Mouse (Mus musculus) midbrain, embryonic 15.5 days (tissue): ENCODE measurements around the gene Dpysl4. TPM values are rescaled to one million over a fixed set of nuclear protein-coding genes. Genes with fewer than 3 reads are reported as not detected.

ENCODE experiments used
- ATAC-seq: fragments of 200-750 bp; cut with Nextera tagmentation; replicated peaks from 2 replicates; pipeline ENCODE4 v1.8.0; 2017; ENCODE audit warnings: moderate TSS enrichment
- H3K27ac ChIP-seq: fragments of 300-500 bp; sonication (generic); 2 replicates; pipeline ENCODE4 v1.5.1; 2015; ENCODE audit warnings: mild to moderate bottlenecking, inconsistent platforms
- H3K27me3 ChIP-seq: fragments of 300-500 bp; sonication (generic); replicated peaks from 2 replicates; pipeline ENCODE4 v1.6.1; 2015; ENCODE audit warnings: inconsistent platforms
- H3K36me3 ChIP-seq: fragments of 300-500 bp; sonication (generic); replicated peaks from 2 replicates; pipeline ENCODE4 v1.6.1; 2015; ENCODE audit warnings: inconsistent platforms
- H3K4me1 ChIP-seq: fragments of 300-500 bp; sonication (generic); 2 replicates; pipeline ENCODE4 v1.6.1; 2015; ENCODE audit warnings: inconsistent platforms
- H3K4me2 ChIP-seq: fragments of 300-500 bp; sonication (generic); 2 replicates; pipeline ENCODE4 v1.6.1; 2015; ENCODE audit warnings: inconsistent platforms, mild to moderate bottlenecking, moderate library complexity
- H3K4me3 ChIP-seq: fragments of 300-500 bp; sonication (generic); 2 replicates; pipeline ENCODE4 v1.5.1; 2015; ENCODE audit warnings: mild to moderate bottlenecking, inconsistent platforms
- H3K9ac ChIP-seq: fragments of 300-500 bp; sonication (generic); 2 replicates; pipeline ENCODE4 v1.6.1; 2015; ENCODE audit warnings: mild to moderate bottlenecking, inconsistent platforms
- H3K9me3 ChIP-seq: fragments of 300-500 bp; sonication (generic); 2 replicates; pipeline ENCODE4 v1.6.1; 2016; ENCODE audit warnings: inconsistent platforms
- WGBS: fragments of 180-500 bp; shearing (Covaris S2); methylation state at CpG from one replicate; pipeline ENCODE4 v1.1.7; 2015; ENCODE audit warnings: mixed read lengths; 5-methylcytosine and 5-hydroxymethylcytosine counted together
- polyA plus RNA-seq: library from polyadenylated mRNA; unstranded; fragments of >200 nt; fragmentation: Nextera tagmentation; extraction: Ambion mirVana; gene quantifications from 2 replicates; pipeline ENCODE4 v1.2.1, GENCODE M21; 2015

Dpysl4 gene
- polyA plus RNA-seq, 1 experiment from 2014 or later: 186 TPM

GRCm38 (mm10) chr7:139131538-139131937 lies 45.7 kb downstream of the Dpysl4 start:
- WGBS: 70% methylated on average over 8 of the region's 8 CpGs
- no peak for ATAC-seq
- peaks cover 7% of the 10 kb centered on the region for H3K4me1 ChIP-seq

GRCm38 (mm10) chr7:139133446-139133845 lies 47.6 kb downstream of the Dpysl4 start:
- Histone ChIP-seq H3K27ac (no peak overlapping the region), H3K36me3 (no peaks in the 10 kb centered on the region), H3K4me3 (no peak overlapping the region), H3K9me3 (no peaks in the 10 kb centered on the region), H3K4me1 (peaks cover 20% of the 10 kb centered on the region), H3K27me3 (no peaks in the 10 kb centered on the region), H3K9ac (no peak overlapping the region), H3K4me2 (no peak overlapping the region)
- WGBS: 64% methylated on average over 3 of the region's 3 CpGs
- no peak for ATAC-seq

More at GRCm38 (mm10) chr7:139131538-139131937, 45.7 kb downstream of the Dpysl4 start:
- Histone ChIP-seq H3K9me3 (no peaks in the 10 kb centered on the region), H3K27ac (no peak overlapping the region), H3K4me3 (no peak overlapping the region), H3K36me3 (no peaks in the 10 kb centered on the region), H3K4me2 (no peak overlapping the region), H3K27me3 (no peaks in the 10 kb centered on the region), H3K9ac (no peak overlapping the region)

- 88% methylated on average over 5 of the region's 5 CpGs for WGBS
- H3K27ac ChIP-seq: no peak overlapping the region
- no peak for ATAC-seq
- H3K4me3 ChIP-seq: no peak overlapping the region
- peaks cover 27% of the 10 kb centered on the region for H3K4me1 ChIP-seq
- H3K4me2 ChIP-seq: no peak overlapping the region
- H3K9ac ChIP-seq: no peak overlapping the region
- no peaks in the 10 kb centered on the region for H3K27me3 ChIP-seq
- H3K9me3 ChIP-seq: no peaks in the 10 kb centered on the region
- H3K36me3 ChIP-seq: no peaks in the 10 kb centered on the region
These were observed 49.4 kb downstream of the Dpysl4 start for GRCm38 (mm10) chr7:139135236-139135635.

GRCm38 (mm10) chr7:139136906-139137491 lies 51.2 kb downstream of the Dpysl4 start:
- ATAC-seq: peak; percentile 61; the same call in 1 of the 2 replicates
- WGBS: 65% methylated on average over 5 of the region's 5 CpGs
- no peak overlapping the region for H3K4me2 ChIP-seq
- peak overlapping the region; percentile 57 for H3K27ac ChIP-seq
- no peaks in the 10 kb centered on the region for H3K27me3 ChIP-seq
- H3K9ac ChIP-seq: no peak overlapping the region
- H3K9me3 ChIP-seq: no peaks in the 10 kb centered on the region
- H3K4me1 ChIP-seq: peaks cover 27% of the 10 kb centered on the region
- H3K4me3 ChIP-seq: no peak overlapping the region
- no peaks in the 10 kb centered on the region for H3K36me3 ChIP-seq

GRCm38 (mm10) chr7:139139921-139140461 lies 54.2 kb downstream of the Dpysl4 start:
- Histone ChIP-seq H3K4me1 (peaks cover 27% of the 10 kb centered on the region), H3K27ac (peak overlapping the region; percentile 46), H3K27me3 (no peaks in the 10 kb centered on the region)

GRCm38 (mm10) chr7:139143785-139144184 lies 58.0 kb downstream of the Dpysl4 start:
- peaks cover 20% of the 10 kb centered on the region for H3K4me1 ChIP-seq
- WGBS: 71% methylated on average over 1 of the region's 1 CpGs
- no peak overlapping the region for H3K27ac ChIP-seq
- no peak for ATAC-seq
- H3K9ac ChIP-seq: no peak overlapping the region
- no peaks in the 10 kb centered on the region for H3K36me3 ChIP-seq
- no peak overlapping the region for H3K4me2 ChIP-seq
- H3K4me3 ChIP-seq: no peak overlapping the region
- H3K9me3 ChIP-seq: no peaks in the 10 kb centered on the region
- no peaks in the 10 kb centered on the region for H3K27me3 ChIP-seq

More at GRCm38 (mm10) chr7:139139921-139140461, 54.2 kb downstream of the Dpysl4 start:
- Histone ChIP-seq H3K9ac (no peak overlapping the region), H3K4me2 (no peak overlapping the region), H3K36me3 (no peaks in the 10 kb centered on the region), H3K4me3 (no peak overlapping the region), H3K9me3 (no peaks in the 10 kb centered on the region)
- peak; percentile 61 for ATAC-seq
- 3% methylated on average over 11 of the region's 11 CpGs for WGBS

GRCm38 (mm10) chr7:139145891-139146290 lies 60.1 kb downstream of the Dpysl4 start:
- no peak overlapping the region for H3K9ac ChIP-seq
- no peaks in the 10 kb centered on the region for H3K36me3 ChIP-seq
- peaks cover 24% of the 10 kb centered on the region for H3K4me1 ChIP-seq
- no peak overlapping the region for H3K4me2 ChIP-seq
- no peaks in the 10 kb centered on the region for H3K27me3 ChIP-seq
- H3K4me3 ChIP-seq: no peak overlapping the region
- H3K9me3 ChIP-seq: no peaks in the 10 kb centered on the region
- ATAC-seq: no peak
- WGBS: 28% methylated on average over 7 of the region's 7 CpGs
- no peak overlapping the region for H3K27ac ChIP-seq

GRCm38 (mm10) chr7:139147360-139147759 lies 61.6 kb downstream of the Dpysl4 start:
- H3K36me3 ChIP-seq: no peaks in the 10 kb centered on the region
- ATAC-seq: no peak
- H3K27me3 ChIP-seq: no peaks in the 10 kb centered on the region
- H3K4me2 ChIP-seq: no peak overlapping the region
- H3K9ac ChIP-seq: no peak overlapping the region
- H3K9me3 ChIP-seq: no peaks in the 10 kb centered on the region
- 46% methylated on average over 4 of the region's 4 CpGs for WGBS
- H3K4me3 ChIP-seq: no peak overlapping the region
- H3K27ac ChIP-seq: no peak overlapping the region
- H3K4me1 ChIP-seq: peaks cover 31% of the 10 kb centered on the region

GRCm38 (mm10) chr7:139149373-139149772 lies 63.6 kb downstream of the Dpysl4 start:
- Histone ChIP-seq H3K9ac (no peak overlapping the region), H3K9me3 (no peaks in the 10 kb centered on the region), H3K4me3 (no peak overlapping the region), H3K4me2 (no peak overlapping the region), H3K27me3 (no peaks in the 10 kb centered on the region), H3K4me1 (peaks cover 31% of the 10 kb centered on the region), H3K36me3 (no peaks in the 10 kb centered on the region), H3K27ac (no peak overlapping the region)
- ATAC-seq: no peak
- WGBS: 40% methylated on average over 6 of the region's 7 CpGs

- H3K27me3 ChIP-seq: no peaks in the 10 kb centered on the region
- peaks cover 31% of the 10 kb centered on the region for H3K4me1 ChIP-seq
- peak overlapping the region; percentile 77 for H3K27ac ChIP-seq
- H3K9ac ChIP-seq: no peak overlapping the region
- no peaks in the 10 kb centered on the region for H3K9me3 ChIP-seq
- 32% methylated on average over 10 of the region's 10 CpGs for WGBS
- peak; percentile 95 for ATAC-seq
- H3K4me2 ChIP-seq: peak overlapping the region; percentile 30
- H3K36me3 ChIP-seq: no peaks in the 10 kb centered on the region
- no peak overlapping the region for H3K4me3 ChIP-seq
These were observed 65.3 kb downstream of the Dpysl4 start for GRCm38 (mm10) chr7:139151116-139151515.

Other genes starting within 250 kb of the Dpysl4 start
- 87.4 and 87.5 TPM in 2 replicates for gene Ppp2r2d, start 239.9 kb upstream of the Dpysl4 start, polyA plus RNA-seq
- gene Mapk1ip1, start 239.7 kb upstream of the Dpysl4 start, polyA plus RNA-seq: 33.2 and 35.9 TPM in 2 replicates
- gene Bnip3, start 176.5 kb upstream of the Dpysl4 start, polyA plus RNA-seq: 85.5 and 87.5 TPM in 2 replicates
- gene Jakmip3, start 145.3 kb upstream of the Dpysl4 start, polyA plus RNA-seq: 8.7 and 11.1 TPM in 2 replicates
- 4.1 and 4.6 TPM in 2 replicates for gene Lrrc27, start 127.0 kb downstream of the Dpysl4 start, polyA plus RNA-seq
- 2.3 and 2.4 TPM in 2 replicates for gene Stk32c, start 127.3 kb downstream of the Dpysl4 start, polyA plus RNA-seq
- gene Pwwp2b, start 162.5 kb downstream of the Dpysl4 start, polyA plus RNA-seq: 5.2 and 5.3 TPM in 2 replicates